Mouse (Mus musculus) cerebellum, adult 2 months (tissue): ENCODE results near the gene 4930404N11Rik.

Source experiments
- CTCF ChIP-seq: fragments of 200-500 bp; IDR thresholded peaks from 2 replicates; pipeline ENCODE4 v1.5.1; 2011; ENCODE audit warnings: low read depth, mild to moderate bottlenecking, control low read depth, low read length, moderate library complexity, borderline replicate concordance; ENCODE audit not compliant: insufficient read depth
- POLR2A ChIP-seq: fragments of 200-500 bp; IDR thresholded peaks from 2 replicates; pipeline ENCODE4 v1.6.1; 2011; ENCODE audit warnings: low read length, control low read depth, borderline replicate concordance; ENCODE audit not compliant: insufficient read depth

GRCm38 (mm10) chr10:81355533-81355932 lies 10.1 kb downstream of the 4930404N11Rik start:
- TF ChIP-seq CTCF (no peak), POLR2A (no peak)
